Mouse (Mus musculus): ENCODE results near the gene Vps33a.

Vps33a gene

GRCm38 (mm10) chr5:123572357-123573186, at the start of gene Vps33a:
TSS of gene Vps33a (minus strand) at chr5:123573038.
- DNase-seq = peak; percentile 98

DNA sequence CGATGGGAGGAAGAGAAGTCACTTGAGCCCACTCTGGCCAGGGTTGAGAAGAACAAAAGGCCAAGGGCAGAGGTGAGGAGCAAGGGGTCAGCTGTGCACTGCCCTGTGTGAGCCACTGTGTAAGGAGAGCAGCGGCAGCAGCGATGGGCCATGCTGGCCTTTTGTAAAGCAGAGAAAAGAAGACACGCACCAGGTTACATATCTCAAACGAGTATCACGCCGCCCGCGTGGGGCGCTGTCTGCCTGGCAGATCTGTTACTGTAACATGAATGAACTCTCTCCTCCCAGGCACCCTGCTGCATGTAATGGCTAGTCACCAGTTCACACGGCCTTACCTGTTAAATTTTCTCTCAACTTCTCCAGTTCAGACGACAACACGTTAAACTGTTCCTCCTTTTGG, 49.6 kb upstream of the Vps33a start:
- DNase-seq = peak; percentile 33

DNA sequence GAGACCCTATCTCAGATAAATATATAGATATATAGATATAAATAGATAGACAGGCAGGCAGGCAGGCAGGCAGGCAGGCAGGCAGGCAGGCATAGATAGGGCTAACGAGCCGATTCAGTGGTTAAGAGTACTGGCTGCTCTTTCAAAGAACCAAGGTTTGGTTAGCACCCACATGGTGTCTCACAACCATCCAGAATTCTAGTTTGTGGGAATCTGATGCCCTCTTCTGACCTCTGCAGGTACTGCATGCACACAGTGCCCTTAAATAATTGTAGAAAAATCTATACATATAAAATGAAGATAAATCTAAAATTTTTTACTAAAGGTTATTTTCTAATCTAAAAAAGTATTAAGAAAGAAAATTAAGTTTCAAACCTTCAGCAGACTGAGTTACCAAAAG, 45.7 kb upstream of the Vps33a start:
- no peak for DNase-seq

- DNase-seq = no peak
These were observed 41.4 kb upstream of the Vps33a start for GRCm38 (mm10) chr5:123614246-123614645.

GRCm38 (mm10) chr5:123609843-123610242, 37.0 kb upstream of the Vps33a start:
- DNase-seq = peak; percentile 63

DNA sequence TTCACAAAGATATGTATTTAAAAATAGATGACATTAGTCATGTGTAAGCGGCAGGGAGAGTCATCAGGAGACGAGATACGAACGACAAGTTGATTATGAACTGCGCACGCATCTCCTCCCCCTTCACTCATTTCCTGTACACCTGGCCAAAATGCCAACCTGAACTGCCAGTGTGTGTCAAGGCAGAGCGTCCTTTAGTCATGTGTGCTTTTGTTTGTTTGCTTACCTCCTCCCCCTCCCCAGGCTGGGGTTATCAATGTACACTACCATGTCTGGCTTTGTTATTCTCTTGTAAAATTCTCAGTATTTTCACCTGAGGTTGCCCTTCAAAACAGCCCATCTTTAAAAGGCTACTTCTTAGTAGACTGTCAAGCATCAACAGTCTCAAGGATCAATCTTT, 36.6 kb upstream of the Vps33a start:
- DNase-seq = no peak

DNA sequence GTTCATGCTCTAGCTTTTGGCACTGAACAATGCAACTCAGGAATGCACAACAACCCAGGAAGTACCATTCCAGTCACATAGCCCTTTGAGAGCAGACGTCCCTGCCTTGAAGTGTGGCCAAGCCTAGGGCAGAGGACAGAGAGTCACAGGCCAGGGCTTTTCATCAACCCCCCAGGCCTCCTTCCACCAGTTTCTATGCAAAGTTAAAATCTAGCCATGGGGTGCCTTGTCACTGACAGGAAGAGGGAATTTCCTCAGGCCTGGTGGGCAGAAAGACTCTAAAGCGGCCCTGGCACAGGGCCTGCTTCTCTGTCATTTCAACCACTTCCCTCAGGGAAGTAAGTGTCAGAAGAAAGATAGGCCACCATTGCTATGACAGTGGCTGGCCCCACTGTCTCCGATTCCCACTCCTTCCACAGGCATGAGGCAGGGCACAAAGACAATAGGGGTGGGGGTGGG, 34.4 kb upstream of the Vps33a start:
- DNase-seq = peak; percentile 25

- DNase-seq = no peak
These were observed 30.7 kb upstream of the Vps33a start for GRCm38 (mm10) chr5:123603496-123603895.

- no peak for DNase-seq
These were observed 29.3 kb upstream of the Vps33a start for GRCm38 (mm10) chr5:123602174-123602573.

DNA sequence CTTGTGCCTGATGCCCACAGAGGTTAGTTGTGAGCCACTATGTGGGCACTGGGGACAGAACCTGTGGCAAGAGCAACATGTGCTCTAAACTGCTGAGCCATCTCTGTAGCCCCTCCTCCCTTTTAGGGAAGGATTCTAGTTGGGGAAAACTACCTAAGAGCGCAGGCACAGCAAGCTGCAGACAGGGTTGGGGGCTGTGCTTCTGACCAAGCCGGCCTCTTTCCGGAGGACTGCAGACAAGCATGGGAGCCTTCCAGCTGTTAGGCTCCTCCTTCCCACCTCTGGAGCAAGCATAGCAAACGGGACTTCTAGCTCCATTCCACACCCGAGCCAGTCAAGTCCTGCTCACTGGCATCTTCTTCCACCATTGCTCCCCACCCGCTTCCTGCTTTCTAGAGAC, 26.5 kb upstream of the Vps33a start:
- no peak for DNase-seq

GRCm38 (mm10) chr5:123593622-123594280, 20.9 kb upstream of the Vps33a start:
- DNase-seq = no peak

GRCm38 (mm10) chr5:123580043-123580442, 7.2 kb upstream of the Vps33a start:
- DNase-seq = no peak

DNA sequence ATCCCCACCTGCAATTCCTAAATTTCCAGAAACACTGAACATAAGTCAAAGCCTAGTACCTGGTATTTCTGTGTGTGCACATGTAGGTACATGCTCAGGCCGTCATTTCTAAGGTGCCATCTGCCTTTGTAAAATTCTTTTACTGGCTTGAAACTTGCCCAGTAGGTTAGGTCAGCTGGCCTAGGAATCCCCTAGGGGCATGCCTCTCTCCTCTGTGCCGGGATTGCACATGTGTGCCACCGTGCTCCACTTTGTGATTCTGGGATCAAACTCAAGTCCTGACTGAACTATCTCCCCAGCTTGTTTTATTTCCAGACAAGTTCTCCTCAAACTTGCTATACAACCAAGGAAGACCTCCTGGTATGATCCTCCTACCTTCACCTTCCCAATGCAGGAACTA, 3.9 kb upstream of the Vps33a start:
- no peak for DNase-seq

- DNase-seq = no peak
These were observed 524 bp upstream of the Vps33a start for GRCm38 (mm10) chr5:123573362-123573761.

DNA sequence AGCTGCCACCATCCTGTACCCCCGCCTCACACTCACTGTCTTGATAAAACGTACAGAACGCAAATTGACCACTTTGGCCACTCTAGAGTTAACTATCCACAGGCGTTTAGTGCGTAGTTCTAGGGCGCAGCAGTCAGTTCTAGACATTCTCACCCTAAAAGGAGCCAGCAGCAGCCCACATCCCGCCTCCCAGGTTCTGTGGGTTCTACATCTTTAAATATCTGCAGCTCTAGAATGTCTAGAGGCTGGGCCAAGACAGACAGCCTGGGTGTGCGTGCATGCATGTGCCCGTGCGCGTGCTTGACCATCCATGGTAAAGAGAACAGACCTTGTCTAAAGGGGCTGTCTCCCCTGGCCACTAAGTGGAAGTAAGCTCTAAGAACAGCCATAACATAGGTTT, 11.7 kb downstream of the Vps33a start:
- no peak for DNase-seq

- DNase-seq = no peak
These were observed 13.2 kb downstream of the Vps33a start for GRCm38 (mm10) chr5:123559588-123559987.

GRCm38 (mm10) chr5:123556451-123556850, 16.4 kb downstream of the Vps33a start:
- peak; percentile 77 for DNase-seq

DNA sequence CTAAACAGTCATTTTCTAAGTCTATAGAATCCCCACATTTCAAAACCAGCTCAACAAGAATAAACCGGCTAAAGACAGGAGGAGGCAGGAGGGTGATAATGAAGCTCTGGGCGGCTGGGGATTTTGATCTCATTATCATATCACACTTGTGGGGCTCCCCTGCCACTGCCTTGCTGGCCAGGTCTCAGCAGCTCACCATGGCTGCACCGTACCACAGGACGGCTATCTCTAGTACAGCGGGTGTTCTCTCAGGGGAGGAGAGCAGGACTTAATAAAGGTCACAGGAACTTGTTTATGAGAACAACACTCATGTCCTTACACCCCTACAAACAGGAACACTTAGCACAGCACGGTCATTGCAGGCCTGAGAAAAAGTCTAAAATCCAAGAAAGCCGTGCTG, 17.1 kb downstream of the Vps33a start:
- no peak for DNase-seq

DNA sequence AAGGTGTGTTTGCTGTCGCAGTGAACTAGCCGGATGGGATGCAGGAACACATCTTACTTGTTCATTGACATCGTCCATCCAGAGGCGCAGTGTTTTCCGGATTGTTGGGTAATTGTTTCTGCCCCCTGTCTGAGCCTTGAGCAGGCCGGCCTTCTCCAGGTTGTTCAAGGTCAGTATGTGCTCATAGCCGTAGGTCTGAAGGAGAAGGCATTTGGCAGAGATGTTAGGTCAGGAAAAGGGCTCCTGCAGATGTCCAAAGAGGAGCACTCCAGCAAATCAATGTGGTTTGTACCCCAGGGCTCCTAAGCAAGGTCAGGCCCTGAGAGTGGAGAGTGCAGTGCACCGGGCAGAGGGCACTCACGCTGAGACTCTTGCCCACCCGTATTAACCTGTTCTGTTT, 39.0 kb downstream of the Vps33a start:
- no peak for DNase-seq

GRCm38 (mm10) chr5:123530056-123530455, 42.8 kb downstream of the Vps33a start:
- DNase-seq = no peak

GRCm38 (mm10) chr5:123528641-123529040, 44.2 kb downstream of the Vps33a start:
- no peak for DNase-seq

GRCm38 (mm10) chr5:123525916-123526495, 46.8 kb downstream of the Vps33a start:
- no peak for DNase-seq

DNA sequence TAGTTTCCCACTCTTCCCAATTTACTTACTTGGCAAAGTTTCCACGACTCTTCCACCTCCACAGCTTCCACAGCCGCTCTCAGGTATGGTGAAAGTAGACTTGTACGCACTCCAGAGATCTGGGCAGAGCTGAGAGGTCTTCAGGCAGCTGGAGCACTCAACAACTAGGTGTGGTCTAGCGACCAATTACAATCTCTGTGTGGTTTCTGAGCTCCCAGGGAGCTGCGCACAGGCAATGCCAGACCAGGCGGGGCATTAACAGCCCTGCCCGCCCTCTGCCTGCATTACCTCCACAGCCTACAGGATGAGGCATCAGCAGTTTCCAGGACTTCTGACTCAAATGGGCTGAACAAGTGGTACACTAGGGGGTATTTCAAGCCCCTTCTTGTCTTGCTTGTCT, 47.6 kb downstream of the Vps33a start, which contains the start of gene Gm49027:
Gene Gm49027, minus strand, starts transcription at position 208 of the 400 bp plus-strand sequence.
- DNase-seq = no peak

- DNase-seq = no peak
These were observed 48.5 kb downstream of the Vps33a start for GRCm38 (mm10) chr5:123524393-123524750.
